Mouse (Mus musculus) thymus, postnatal 4 days (tissue): Measurements from ENCODE around the gene L3mbtl4.
"Not testable (repeated sequence)": the region's sequence is repeated elsewhere in the genome, so short reads cannot be mapped to it uniquely, and the experiment has no call there.

Experiments
- DNase-seq: peaks from one replicate; pipeline ENCODE4 v3.0.0; 2021

The L3mbtl4 gene

GRCm38 (mm10) chr17:68405993-68406392 is 132.4 kb downstream of the L3mbtl4 start:
- no peak for DNase-seq

GRCm38 (mm10) chr17:68407121-68407520 is 133.5 kb downstream of the L3mbtl4 start:
- not testable (repeated sequence) for DNase-seq

- DNase-seq, result no peak
Measured at GRCm38 (mm10) chr17:68422663-68423498, 149.3 kb downstream of the L3mbtl4 start.

- no peak for DNase-seq
Measured at GRCm38 (mm10) chr17:68433576-68433975, 160.0 kb downstream of the L3mbtl4 start.

GRCm38 (mm10) chr17:68450921-68451320 is 177.3 kb downstream of the L3mbtl4 start:
- DNase-seq, result no peak

- no peak for DNase-seq
Measured at GRCm38 (mm10) chr17:68461471-68461870, 187.9 kb downstream of the L3mbtl4 start.

- DNase-seq, result no peak
Measured at GRCm38 (mm10) chr17:68467311-68467710, 193.7 kb downstream of the L3mbtl4 start.

- no peak for DNase-seq
Measured at GRCm38 (mm10) chr17:68490065-68490691, 216.6 kb downstream of the L3mbtl4 start.

GRCm38 (mm10) chr17:68492231-68492630 is 218.6 kb downstream of the L3mbtl4 start:
- DNase-seq, result no peak

- not testable (repeated sequence) for DNase-seq
Measured at GRCm38 (mm10) chr17:68502998-68503397, 229.4 kb downstream of the L3mbtl4 start.

GRCm38 (mm10) chr17:68559698-68560097 is 286.1 kb downstream of the L3mbtl4 start:
- DNase-seq, result no peak

GRCm38 (mm10) chr17:68560264-68560663 is 286.7 kb downstream of the L3mbtl4 start:
- no peak for DNase-seq

GRCm38 (mm10) chr17:68571806-68572205 is 298.2 kb downstream of the L3mbtl4 start:
- no peak for DNase-seq

GRCm38 (mm10) chr17:68585195-68585594 is 311.6 kb downstream of the L3mbtl4 start:
- no peak for DNase-seq

- no peak for DNase-seq
Measured at GRCm38 (mm10) chr17:68591619-68592018, 318.0 kb downstream of the L3mbtl4 start.

- DNase-seq, result no peak
Measured at GRCm38 (mm10) chr17:68602744-68603143, 329.1 kb downstream of the L3mbtl4 start.

GRCm38 (mm10) chr17:68607691-68608090 is 334.1 kb downstream of the L3mbtl4 start:
- no peak for DNase-seq

- no peak for DNase-seq
Measured at GRCm38 (mm10) chr17:68611247-68611646, 337.6 kb downstream of the L3mbtl4 start.

- DNase-seq, result no peak
Measured at GRCm38 (mm10) chr17:68625281-68625680, 351.7 kb downstream of the L3mbtl4 start.

- no peak for DNase-seq
Measured at GRCm38 (mm10) chr17:68629631-68630426, 356.2 kb downstream of the L3mbtl4 start.

- DNase-seq, result no peak
Measured at GRCm38 (mm10) chr17:68631396-68631795, 357.8 kb downstream of the L3mbtl4 start.

- no peak for DNase-seq
Measured at GRCm38 (mm10) chr17:68640187-68640586, 366.6 kb downstream of the L3mbtl4 start.

GRCm38 (mm10) chr17:68642521-68643088 is 369.0 kb downstream of the L3mbtl4 start:
- no peak for DNase-seq
